Mouse (Mus musculus): ENCODE measurements at regions not wholly inside any gene's neighbourhood (a gene's known extent, or its start where the extent isn't known, plus 50 kb on each side); places are given as distances from the start of the nearest gene placed in this dataset.
"Not testable (repeated sequence)": the region's sequence is repeated elsewhere in the genome, so short reads cannot be mapped to it uniquely, and the experiment has no call there.

DNA sequence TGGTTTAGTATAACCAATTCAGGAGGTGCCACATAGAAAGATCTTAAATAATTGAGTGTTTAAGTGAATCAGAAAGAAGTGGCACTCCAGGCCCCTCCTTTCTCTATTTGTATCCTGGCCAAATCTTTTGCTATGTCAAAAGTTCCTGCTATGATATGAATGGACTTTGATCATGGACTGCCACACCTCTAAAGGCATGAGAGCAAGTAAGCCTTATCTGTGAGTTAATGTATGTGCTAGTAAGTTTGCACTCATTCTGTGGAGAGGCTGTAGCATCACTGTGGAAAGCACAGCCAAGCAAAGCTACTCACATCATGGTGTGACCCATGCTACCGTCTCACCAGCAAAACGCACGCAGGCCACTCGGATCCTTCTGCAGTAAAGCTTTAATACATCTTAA is 140.2 kb downstream of the Jrkl start:
- TF ChIP-seq NANOG (IDR thresholded peaks at IDR 0.05; ENCODE audit: borderline replicate concordance, low read length) (no peak), POU5F1 (IDR thresholded peaks at IDR 0.05; ENCODE audit: borderline replicate concordance, low read length) (no peak), CTCF (conservative IDR thresholded peaks at IDR 0.05; ENCODE audit: low read length) (no peak)
- H3K4me3 ChIP-seq (replicated peaks; ENCODE audit: low read length), result no peak overlapping the region

DNA sequence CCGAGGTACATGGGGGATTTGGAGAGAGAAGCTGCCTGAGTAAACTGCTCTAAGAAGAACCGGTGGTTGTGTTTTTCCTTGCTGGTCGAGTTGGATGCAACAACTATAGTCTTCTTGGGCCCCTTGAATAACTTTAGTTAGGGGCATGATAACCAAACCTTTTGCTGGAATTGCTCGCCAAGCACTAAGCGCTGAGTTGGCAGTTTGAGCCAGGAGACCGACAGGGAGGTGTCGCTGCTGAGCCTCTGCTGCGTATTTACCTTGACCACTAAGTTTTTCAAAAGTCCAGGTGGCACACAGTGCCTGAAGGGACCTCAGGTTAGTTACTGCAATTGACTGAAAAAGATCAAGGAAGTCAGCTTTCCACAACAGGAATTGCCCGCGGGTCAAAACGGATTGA is 162.0 kb downstream of the Jrkl start:
- no peaks in the 10 kb centered on the region for H3K27me3 ChIP-seq (ENCODE audit: insufficient read depth, low read length)
- H3K9me3 ChIP-seq (ENCODE audit: low read length), result peaks cover 54% of the 10 kb centered on the region
- peak overlapping the region; percentile 45; the same call in 1 of the 2 replicates for H3K4me3 ChIP-seq (replicated peaks; ENCODE audit: low read length)
- no peaks in the 10 kb centered on the region for H3K36me3 ChIP-seq (ENCODE audit: insufficient read depth, low read length)
- 0 out of 2 replicates have a peak, but pooled peaks cover 2% of the 10 kb centered on the region for H3K4me1 ChIP-seq (replicated peaks; ENCODE audit: low read depth, low read length)
- TF ChIP-seq POU5F1 (IDR thresholded peaks at IDR 0.05; ENCODE audit: borderline replicate concordance, low read length) (no peak), CTCF (conservative IDR thresholded peaks at IDR 0.05; ENCODE audit: low read length) (no peak), NANOG (IDR thresholded peaks at IDR 0.05; ENCODE audit: borderline replicate concordance, low read length) (no peak)

More for the DNA sequence above, 140.2 kb downstream of the Jrkl start:
- Histone ChIP-seq H3K27me3 (ENCODE audit: insufficient read depth, low read length) (no peaks in the 10 kb centered on the region), H3K4me1 (replicated peaks; ENCODE audit: low read depth, low read length) (no peaks in the 10 kb centered on the region), H3K36me3 (ENCODE audit: insufficient read depth, low read length) (no peaks in the 10 kb centered on the region), H3K9me3 (ENCODE audit: low read length) (no peaks in the 10 kb centered on the region)

DNA sequence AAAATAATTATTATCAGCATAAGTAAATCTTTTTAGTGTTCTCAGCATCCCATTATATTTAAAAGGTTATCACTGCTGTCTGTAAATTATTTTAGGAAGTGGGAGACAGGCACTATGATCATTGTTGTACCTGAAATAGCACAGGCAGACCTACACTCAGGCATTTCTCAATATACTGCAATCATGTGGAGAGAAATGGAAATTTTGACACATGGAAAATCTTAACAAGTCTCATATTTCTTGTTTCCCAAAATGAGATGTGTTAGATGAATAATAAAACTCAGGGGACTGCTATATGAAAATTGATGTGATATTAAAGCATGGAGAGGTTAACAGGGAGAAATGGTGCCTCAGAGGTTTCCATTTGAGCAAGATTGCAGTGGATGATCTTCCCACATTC is 196.6 kb downstream of the Jrkl start:
- Histone ChIP-seq H3K4me3 (replicated peaks; ENCODE audit: low read length) (no peak overlapping the region), H3K27me3 (ENCODE audit: insufficient read depth, low read length) (no peaks in the 10 kb centered on the region), H3K36me3 (ENCODE audit: insufficient read depth, low read length) (no peaks in the 10 kb centered on the region), H3K9me3 (ENCODE audit: low read length) (peaks cover 10% of the 10 kb centered on the region), H3K4me1 (replicated peaks; ENCODE audit: low read depth, low read length) (no peaks in the 10 kb centered on the region)
- no peak for TF ChIP-seq POU5F1 (IDR thresholded peaks at IDR 0.05; ENCODE audit: borderline replicate concordance, low read length)
- TF ChIP-seq NANOG (IDR thresholded peaks at IDR 0.05; ENCODE audit: borderline replicate concordance, low read length), result no peak
- no peak for TF ChIP-seq CTCF (conservative IDR thresholded peaks at IDR 0.05; ENCODE audit: low read length)

GRCm38 (mm10) chr9:13019025-13019424 is 226.6 kb downstream of the Jrkl start:
- H3K9me3 ChIP-seq (ENCODE audit: low read length), result peaks cover 13% of the 10 kb centered on the region; the same call in 1 of the 2 replicates
- no peak overlapping the region for H3K4me3 ChIP-seq (replicated peaks; ENCODE audit: low read length)
- H3K4me1 ChIP-seq (replicated peaks; ENCODE audit: low read depth, low read length), result no peaks in the 10 kb centered on the region
- TF ChIP-seq NANOG (IDR thresholded peaks at IDR 0.05; ENCODE audit: borderline replicate concordance, low read length) (no peak), CTCF (conservative IDR thresholded peaks at IDR 0.05; ENCODE audit: low read length) (peak; percentile 26), POU5F1 (IDR thresholded peaks at IDR 0.05; ENCODE audit: borderline replicate concordance, low read length) (no peak)
- H3K27me3 ChIP-seq (ENCODE audit: insufficient read depth, low read length), result no peaks in the 10 kb centered on the region
- no peaks in the 10 kb centered on the region for H3K36me3 ChIP-seq (ENCODE audit: insufficient read depth, low read length)

DNA sequence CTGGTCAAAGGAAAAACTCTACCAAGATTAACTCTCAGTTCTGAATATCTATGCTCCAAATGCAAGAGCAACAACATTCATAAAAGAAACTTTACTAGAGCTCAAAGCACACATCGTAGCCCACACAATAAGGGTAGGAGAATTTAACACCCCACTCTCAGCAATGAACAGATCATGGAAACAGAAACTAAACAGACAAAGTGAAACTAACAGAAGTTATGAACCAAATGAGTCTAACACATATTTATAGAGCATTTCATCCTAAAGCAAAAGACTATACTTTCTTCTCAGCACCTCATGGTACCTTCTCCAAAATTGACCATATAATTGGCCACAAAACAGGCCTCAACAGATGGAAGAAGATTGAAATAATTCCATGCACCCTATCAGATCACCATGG is 262.4 kb downstream of the Jrkl start:
- H3K9me3 ChIP-seq (ENCODE audit: low read length); H3K36me3 ChIP-seq (ENCODE audit: insufficient read depth, low read length); H3K4me3 ChIP-seq (replicated peaks; ENCODE audit: low read length); H3K4me1 ChIP-seq (replicated peaks; ENCODE audit: low read depth, low read length); H3K27me3 ChIP-seq (ENCODE audit: insufficient read depth, low read length): not testable (repeated sequence)

- Histone ChIP-seq H3K9me3 (ENCODE audit: low read length) (no peaks in the 10 kb centered on the region), H3K36me3 (ENCODE audit: insufficient read depth, low read length) (no peaks in the 10 kb centered on the region), H3K4me3 (replicated peaks; ENCODE audit: low read length) (no peak overlapping the region), H3K4me1 (replicated peaks; ENCODE audit: low read depth, low read length) (no peaks in the 10 kb centered on the region), H3K27me3 (ENCODE audit: insufficient read depth, low read length) (no peaks in the 10 kb centered on the region)
- TF ChIP-seq NANOG (IDR thresholded peaks at IDR 0.05; ENCODE audit: borderline replicate concordance, low read length) (no peak), POU5F1 (IDR thresholded peaks at IDR 0.05; ENCODE audit: borderline replicate concordance, low read length) (no peak), CTCF (conservative IDR thresholded peaks at IDR 0.05; ENCODE audit: low read length) (no peak)
Measured at GRCm38 (mm10) chr9:12973022-12973421, 272.6 kb downstream of the Jrkl start.

DNA sequence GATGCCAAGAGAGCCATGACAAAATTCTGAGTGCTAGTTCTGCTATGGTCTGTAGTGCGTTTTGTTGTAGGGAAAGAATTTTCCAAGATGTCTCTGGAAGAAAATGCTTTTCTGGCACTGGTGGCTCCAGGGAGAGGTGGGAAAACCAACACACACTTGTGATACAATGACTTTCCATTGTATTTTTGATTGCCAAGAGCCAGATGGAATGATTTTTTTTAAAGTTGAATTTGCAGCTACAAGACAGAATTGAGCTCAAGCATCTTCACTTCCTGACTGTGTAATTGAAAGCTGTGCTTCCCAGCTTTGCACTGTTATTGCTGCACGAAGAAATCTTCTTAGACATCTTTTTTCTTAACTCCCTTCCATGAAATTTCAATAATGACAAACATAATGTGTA is 285.3 kb downstream of the Jrkl start:
- Histone ChIP-seq H3K4me1 (replicated peaks; ENCODE audit: low read depth, low read length) (no peaks in the 10 kb centered on the region), H3K36me3 (ENCODE audit: insufficient read depth, low read length) (no peaks in the 10 kb centered on the region), H3K27me3 (ENCODE audit: insufficient read depth, low read length) (no peaks in the 10 kb centered on the region), H3K9me3 (ENCODE audit: low read length) (peaks cover 6% of the 10 kb centered on the region; the same call in 1 of the 2 replicates), H3K4me3 (replicated peaks; ENCODE audit: low read length) (no peak overlapping the region)
- no peak for TF ChIP-seq NANOG (IDR thresholded peaks at IDR 0.05; ENCODE audit: borderline replicate concordance, low read length)
- no peak for TF ChIP-seq CTCF (conservative IDR thresholded peaks at IDR 0.05; ENCODE audit: low read length)
- TF ChIP-seq POU5F1 (IDR thresholded peaks at IDR 0.05; ENCODE audit: borderline replicate concordance, low read length), result no peak

DNA sequence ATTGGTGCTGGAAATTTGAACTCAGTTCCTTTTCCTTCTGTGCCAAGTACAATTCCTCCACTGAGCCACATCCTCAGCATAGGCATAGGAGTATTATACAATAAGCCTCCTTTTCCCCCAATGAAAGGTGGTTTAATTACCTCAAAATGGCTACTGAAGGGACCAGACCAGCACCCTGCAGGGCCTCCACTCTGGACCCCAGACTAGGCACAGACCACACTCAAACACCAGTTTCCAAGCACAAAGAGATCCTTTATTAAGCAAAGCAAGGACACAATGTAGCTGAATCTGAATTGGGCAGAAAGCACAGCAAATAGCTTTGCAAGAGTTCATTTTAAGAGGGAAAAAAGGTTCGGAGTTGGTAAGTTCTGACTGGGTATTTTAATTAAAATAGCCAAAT is 299.5 kb downstream of the Jrkl start:
- H3K4me3 ChIP-seq (replicated peaks; ENCODE audit: low read length), result no peak overlapping the region
- peaks cover 31% of the 10 kb centered on the region for H3K4me1 ChIP-seq (replicated peaks; ENCODE audit: low read depth, low read length)
- TF ChIP-seq POU5F1 (IDR thresholded peaks at IDR 0.05; ENCODE audit: borderline replicate concordance, low read length) (no peak), NANOG (IDR thresholded peaks at IDR 0.05; ENCODE audit: borderline replicate concordance, low read length) (peak; percentile 56)
- H3K27me3 ChIP-seq (ENCODE audit: insufficient read depth, low read length), result no peaks in the 10 kb centered on the region
- no peaks in the 10 kb centered on the region for H3K9me3 ChIP-seq (ENCODE audit: low read length)
- no peaks in the 10 kb centered on the region for H3K36me3 ChIP-seq (ENCODE audit: insufficient read depth, low read length)

GRCm38 (mm10) chr9:12945476-12945875 is 300.2 kb downstream of the Jrkl start:
- no peaks in the 10 kb centered on the region for H3K9me3 ChIP-seq (ENCODE audit: low read length)
- no peaks in the 10 kb centered on the region for H3K27me3 ChIP-seq (ENCODE audit: insufficient read depth, low read length)
- peaks cover 31% of the 10 kb centered on the region for H3K4me1 ChIP-seq (replicated peaks; ENCODE audit: low read depth, low read length)
- H3K36me3 ChIP-seq (ENCODE audit: insufficient read depth, low read length), result no peaks in the 10 kb centered on the region
- TF ChIP-seq CTCF (conservative IDR thresholded peaks at IDR 0.05; ENCODE audit: low read length), result no peak
- TF ChIP-seq POU5F1 (IDR thresholded peaks at IDR 0.05; ENCODE audit: borderline replicate concordance, low read length), result no peak
- no peak for TF ChIP-seq NANOG (IDR thresholded peaks at IDR 0.05; ENCODE audit: borderline replicate concordance, low read length)
- H3K4me3 ChIP-seq (replicated peaks; ENCODE audit: low read length), result no peak overlapping the region

Data from E14TG2a.4 (cell line).